Mouse (Mus musculus) fat pad, adult 2 months (tissue): ENCODE results near the gene Phactr1.
A peak's percentile ranks its signal among the peaks of the same experiment; 100 is the strongest.

Source experiments
- DNase-seq: peaks from one replicate; pipeline ENCODE4 v3.0.0-alpha.2; 2011; ENCODE audit warnings: low read depth, low spot score; ENCODE audit errors: extremely low read depth

The Phactr1 gene

DNA sequence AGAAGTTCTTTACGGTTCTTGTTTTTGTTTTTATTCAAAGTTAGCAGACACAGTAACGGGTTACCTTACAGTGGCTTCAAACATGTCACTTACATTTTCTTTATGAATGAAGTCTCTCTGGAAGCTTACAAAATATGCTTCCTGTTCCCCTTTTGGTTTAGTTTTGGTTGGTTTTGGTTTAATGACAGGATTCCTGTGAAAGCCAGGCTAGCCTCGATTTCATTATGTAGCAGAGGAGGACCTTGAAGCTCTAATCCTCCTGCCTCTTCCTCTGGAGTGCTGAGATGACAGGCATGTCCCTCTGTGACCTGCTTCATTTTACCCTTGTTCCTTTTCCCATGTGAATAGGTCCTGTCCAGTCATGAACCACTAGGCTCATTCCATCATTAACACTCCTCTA is 432.3 kb downstream of the Phactr1 start:
- no peak for DNase-seq

DNA sequence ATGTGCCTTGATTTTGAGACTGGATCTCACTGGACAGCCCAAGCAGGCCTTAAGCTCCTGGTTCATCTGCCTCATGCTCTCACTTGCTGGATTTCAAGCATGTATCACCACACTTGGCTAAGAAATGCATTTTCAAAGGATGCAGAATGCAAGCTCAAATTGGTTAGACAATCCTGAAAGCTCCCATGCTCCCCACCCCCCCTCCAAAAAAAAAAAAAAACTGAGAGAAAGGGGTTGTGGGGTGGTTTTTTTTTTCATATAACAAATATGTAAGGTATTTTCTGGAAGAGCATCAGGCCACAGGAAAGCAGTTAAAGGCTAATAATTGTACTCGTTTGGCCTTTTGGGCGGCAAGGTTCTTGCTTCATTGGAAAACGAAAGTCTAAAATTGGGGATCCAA is 432.7 kb downstream of the Phactr1 start:
- DNase-seq, result no peak

DNA sequence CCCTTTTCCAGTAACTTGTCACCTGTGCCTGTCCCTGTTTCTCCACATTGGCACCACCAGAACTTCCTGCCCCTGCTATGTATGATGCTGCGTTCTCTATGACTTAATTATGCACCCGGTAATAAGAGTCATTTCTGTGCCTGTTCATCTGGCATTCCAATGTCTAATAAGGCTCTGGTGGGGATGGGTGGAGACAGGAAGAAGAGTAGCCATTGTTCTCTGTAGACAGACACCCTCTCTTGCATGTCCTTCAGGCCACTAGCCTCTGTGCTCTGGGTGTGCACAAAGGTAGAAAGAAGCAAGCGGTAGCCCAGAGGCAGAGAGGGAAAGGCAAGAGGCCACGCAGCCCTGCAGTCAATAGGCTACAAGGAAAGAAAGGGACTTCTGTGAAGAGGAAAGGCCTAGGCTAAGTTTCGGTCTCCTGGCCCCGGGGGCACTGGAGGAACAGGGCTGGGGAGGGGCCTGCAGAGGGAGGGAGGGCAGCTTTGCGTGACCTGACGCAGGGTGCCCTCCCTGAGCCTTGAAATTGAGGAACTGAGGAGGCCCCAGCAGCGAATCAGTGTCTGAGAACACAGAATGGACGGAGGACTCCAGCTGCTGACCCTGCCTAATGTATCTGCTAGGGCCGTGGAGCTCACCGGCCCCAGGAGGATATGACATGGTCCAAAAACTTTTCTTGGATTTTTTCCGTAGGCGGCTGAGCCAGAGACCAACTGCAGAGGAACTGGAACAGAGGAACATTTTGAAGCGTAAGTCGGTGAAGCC is 442.1 kb downstream of the Phactr1 start:
- DNase-seq, result no peak

DNA sequence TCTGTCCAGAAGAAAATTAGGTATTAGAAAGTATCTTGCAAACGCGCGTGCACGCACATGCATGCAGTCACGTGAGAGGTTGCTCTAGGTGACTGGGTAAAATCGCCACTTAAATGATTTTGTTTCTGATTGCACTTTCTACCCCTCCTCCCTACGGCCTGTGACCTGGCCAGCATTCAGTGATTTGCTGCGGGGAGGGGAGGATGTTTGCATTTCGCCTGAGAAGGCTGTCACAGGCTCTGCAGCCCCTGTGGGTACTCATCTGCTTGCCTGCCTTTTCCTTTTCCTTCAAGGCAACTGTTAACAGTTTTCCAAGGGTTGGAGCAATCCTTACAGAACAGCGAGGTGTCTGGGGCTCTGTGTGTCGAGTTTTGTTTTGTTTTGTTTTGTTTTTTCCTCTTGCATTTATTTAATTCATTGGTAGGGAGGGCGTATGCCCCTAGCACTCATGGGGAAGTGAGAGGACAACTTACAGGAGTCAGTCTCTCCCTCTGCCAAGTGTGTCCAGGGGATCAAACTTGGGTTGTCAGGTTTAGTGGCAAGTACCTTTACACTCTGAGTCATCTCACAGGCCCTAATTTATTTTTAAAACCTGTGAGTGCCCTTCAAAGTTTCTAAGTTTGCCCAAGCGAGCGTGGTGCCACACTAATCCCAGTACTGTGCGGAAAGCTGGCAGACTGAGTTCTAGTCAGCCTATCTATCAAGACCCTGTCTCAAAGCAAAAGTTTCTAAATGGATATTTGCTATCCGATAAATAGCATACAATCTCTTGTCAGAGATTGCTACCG is 443.7 kb downstream of the Phactr1 start:
- no peak for DNase-seq

DNA sequence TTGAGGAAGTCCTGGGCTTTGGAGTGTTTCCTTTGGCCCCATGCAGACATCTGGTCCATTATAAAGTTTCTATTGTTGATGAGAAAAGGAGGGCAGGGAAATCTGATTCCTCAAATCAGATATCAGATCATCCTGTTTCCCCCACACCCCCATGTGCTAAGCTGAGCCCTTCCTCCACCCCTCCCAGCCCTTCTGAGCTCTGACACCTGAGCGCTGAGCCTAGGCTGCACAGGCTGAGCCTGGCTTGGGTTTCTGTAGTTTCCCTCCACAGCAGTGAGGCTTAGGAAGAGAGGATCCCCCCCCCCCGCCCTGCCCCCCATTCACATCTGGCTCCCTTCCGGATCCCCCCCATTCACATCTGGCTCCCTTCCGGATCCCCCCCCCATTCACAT is 444.3 kb downstream of the Phactr1 start:
- DNase-seq, result no peak

DNA sequence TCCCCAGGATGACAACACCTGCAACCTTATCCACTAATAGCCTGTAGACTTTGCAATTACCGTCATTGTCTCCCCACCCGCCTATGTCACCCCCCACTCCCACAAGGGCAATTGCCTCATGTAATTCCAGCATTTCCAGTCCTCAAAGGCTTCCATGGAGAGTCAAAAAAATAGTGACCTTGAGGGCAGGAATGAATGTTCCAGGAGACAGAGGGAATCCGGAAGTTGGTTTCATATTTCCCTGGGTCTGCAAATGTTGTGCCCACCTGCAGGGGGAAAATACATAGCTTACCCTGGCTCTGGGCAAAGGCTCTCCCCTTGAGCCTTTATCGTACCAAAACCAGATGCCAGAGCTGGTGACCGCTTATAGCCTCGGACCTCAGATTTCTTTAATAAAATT is 449.7 kb downstream of the Phactr1 start:
- no peak for DNase-seq

DNA sequence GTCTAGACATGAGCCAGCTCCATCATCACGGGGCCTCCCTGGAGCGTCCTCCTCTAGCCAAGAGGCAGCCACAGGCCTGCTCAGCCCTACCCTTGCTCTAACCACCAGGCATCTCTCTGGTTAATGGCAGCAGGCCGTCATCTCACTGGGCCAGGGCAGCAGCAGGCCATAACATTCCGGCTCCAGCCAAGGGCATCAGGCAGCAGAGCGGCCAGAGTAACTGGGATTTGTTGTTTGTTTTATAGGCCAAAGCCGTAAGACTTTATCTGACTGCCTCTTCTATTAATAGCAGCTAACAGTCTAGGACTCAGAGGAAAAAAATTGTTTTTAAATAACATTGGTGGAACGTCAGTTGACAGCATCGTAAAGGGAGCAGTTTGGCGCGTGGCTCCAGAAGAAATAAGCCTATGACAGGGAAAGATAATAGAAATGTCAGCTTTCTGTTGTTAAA is 451.3 kb downstream of the Phactr1 start:
- DNase-seq, result no peak

DNA sequence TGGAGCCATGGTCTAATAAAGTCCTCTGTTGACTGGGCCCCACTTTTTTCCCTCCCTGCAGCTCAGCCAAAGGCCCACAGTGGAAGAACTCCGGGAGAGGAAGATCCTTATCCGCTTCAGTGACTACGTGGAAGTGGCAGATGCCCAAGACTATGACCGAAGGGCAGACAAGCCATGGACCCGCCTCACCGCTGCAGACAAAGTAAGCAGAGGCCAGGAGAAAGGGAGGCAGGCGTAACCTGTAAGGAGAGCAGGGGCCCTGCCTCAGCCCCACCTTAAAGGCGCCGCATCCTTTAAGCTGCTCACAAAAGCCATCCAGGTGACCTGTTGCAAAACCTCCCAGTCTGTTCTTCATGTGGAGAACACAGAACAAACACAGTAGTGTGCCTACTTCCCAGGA is 452.4 kb downstream of the Phactr1 start:
- DNase-seq, result no peak

DNA sequence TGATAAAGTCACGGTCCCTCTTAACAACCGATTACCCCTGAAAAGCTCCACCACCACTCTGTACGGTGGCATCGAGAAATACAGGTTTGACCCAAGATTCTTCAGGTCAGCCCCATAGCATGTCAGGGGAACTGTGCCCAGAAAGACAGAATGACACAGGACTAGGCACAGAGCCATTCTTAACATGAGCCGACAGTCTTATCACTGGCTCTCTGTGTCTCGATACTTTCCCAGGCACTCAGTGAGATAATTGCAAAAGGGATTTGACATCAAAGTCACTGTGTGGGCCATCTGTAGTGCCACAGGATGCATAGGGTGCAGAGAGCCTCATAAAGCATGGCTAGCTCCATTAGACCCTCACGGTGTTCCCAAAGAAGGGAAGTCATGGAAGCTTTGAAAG is 453.0 kb downstream of the Phactr1 start:
- no peak for DNase-seq

DNA sequence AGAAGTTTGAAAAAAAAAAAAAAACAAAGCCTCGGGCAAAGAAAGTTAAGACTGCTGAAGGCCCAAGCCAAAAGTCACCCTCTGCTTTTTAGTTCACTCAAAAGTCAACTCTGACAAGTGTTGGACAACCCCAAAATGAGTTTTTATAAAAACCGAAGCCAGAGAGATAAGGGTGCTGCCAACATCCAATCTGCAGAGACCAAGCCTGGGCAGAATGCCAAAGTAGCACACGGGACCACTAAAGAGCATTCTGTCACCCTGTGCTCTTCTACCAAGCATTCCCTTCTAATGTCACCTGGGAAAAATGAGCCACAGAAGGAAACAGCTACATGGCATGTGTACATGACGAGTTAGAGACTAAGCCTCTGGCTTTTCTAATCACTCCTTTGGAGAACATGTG is 454.0 kb downstream of the Phactr1 start:
- no peak for DNase-seq

DNA sequence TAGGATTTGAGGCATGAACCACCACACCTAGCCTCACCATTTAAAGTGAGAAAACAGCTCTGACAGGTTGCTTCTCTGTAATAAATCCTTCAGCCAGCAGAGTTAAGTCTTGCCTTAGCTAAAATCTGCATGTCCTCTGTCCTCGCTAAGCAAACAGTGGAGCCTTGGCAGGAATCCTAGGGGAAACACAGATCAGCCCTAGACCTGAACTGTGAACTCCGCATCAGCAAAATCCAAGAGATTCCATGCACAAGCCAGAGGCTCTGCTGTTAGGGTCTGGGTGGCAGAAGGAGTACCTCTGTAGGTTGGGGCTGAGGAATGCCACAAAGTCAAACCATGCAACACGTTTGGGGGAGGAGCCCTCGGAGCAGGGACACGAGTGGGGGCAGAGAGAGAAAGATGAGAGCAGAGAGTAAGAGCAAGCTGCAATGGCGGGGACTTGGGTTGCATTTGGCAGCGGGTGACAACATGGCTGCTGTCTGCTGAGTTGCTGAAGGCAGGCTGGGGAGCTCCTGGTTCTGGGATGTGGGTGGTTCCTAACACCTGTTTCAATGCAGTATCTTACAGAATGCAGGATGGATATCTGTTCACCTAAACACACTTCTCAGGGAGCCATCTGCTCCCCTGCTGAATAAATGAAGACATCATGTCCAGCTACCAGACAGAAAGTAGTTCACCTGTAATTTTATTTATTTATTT is 464.4 kb downstream of the Phactr1 start:
- no peak for DNase-seq

DNA sequence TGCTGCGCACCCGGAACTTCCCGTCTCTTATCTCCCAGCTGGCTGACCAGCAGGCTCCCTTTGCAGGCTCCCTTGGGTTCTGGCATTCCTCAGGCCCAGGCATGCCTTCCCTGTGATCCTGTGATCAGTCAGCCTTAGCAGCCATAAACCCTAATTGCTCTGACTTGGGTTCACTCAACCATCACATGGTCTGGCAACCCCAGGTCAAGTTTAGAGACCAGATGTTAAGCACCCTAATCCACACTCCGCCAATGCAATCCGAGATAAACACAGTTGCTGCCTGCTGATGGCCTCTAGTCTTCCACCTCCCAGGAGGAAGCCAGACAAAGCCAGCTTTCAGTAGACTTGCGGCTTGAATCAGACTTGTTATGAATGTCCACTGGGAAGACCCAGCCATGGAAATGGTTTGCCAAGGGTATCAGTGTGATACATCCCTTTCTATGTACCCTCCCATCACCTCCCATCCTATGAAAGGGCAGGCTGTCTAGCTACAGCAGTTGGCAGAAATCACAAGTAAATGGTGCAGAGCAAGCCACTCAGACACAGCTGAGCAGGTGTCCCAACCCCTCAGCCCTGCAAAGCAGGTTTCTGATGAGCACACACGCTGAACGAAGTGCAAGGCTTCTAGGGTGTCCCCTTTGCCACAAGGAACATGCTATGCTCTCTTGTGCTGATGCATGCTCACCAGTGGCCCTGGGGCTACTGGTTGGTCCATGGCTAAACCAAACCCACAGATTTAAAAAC is 466.3 kb downstream of the Phactr1 start:
- no peak for DNase-seq

DNA sequence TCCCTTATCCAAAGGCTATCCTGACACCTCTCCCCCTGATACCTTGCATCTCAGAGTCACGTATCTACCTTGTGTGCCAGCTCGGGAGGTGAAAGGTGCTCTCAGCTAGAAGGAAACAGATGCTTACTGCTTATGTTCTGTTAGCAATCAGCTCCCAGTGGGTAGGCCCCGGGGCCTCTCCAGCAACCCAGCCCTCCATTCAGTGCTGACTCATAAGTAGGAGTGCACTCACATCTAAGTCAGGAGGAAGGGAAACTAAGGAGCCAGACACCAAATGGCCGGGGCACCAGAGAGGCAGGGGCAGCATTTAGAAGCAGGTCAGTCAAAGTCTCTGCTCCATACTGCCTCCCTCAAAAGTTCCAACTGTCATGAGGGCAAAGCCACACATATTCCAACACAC is 468.3 kb downstream of the Phactr1 start:
- DNase-seq, result no peak

DNA sequence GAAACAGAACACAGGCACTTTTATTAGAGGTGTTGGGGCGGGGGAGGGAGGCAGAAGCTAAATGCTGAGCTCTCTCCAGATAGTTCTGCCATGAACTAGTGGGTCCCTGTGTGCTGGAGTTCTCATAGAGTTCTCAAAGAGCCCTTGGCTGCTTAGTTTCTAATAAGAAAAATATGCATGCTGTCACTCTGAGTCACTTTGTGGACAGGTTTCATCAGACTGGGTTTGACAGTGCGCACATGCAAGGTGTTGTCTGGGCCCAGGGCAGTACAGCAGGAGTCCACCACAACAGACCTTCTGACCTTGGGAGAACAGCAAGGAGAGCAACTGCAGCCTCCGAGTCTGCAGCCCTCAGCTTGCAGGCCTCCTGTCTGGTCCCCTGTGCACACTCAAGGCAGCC is 469.2 kb downstream of the Phactr1 start:
- no peak for DNase-seq

DNA sequence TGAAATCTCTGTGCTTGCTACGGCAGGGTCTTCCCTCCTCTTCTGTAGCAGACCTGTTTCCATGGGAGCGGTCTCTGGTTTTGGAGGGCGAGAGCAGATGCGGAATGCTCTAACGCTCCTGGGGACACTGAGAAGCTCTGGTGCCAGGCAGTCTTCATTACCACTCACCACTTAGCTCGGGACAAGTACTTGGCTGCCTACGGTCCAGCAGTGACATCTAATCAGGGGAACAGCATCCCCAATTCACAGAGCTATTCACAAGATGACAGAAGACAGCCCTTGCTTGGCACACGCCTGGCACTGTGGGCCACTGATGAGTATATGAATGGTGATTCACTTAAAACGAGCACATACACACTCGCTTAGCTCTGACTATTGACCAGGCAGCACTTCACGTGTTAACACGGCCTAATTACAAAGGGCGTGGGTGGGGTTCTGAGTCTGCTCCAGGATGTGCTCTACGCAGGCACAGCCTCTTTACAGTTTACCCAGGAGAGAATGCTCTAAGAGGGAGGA is 471.6 kb downstream of the Phactr1 start:
- no peak for DNase-seq

DNA sequence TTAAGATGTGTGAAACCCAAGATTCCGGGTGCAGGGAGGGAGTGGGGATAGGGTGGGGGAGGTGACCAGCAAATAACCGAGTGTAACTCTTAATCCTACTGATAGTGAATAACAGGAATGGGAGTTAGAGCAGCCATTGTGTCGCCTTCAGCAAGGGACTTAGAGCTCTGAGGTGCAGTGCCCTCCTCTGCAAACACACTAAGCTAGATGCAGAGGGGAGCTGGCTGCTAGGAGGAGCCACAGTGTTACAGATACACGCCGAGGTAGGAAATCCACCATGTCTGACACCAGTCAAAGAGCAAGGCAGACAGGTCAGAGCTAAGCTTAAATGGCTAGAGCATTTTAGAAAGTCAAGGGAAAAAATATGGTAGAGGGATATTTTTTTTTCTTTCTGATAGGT is 476.9 kb downstream of the Phactr1 start:
- no peak for DNase-seq

DNA sequence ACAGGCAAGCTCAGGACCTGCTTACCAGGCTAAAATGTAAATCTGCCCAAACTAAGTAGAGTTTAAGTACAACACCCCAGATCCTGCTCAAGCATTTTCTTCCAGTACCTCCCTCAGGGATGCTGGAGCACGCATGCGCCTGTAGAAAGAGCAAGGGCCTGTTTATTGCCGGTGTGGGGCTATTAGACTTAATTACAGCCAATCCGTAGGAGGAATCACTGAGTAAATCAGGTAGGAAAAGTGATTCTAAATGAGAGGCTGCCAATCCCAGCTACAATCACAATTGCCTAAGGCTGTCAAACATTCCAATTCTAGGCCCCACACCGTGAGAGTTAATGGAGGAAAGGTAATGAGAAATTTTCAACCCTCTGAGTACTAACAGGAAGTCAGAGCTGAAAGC is 477.9 kb downstream of the Phactr1 start:
- no peak for DNase-seq

DNA sequence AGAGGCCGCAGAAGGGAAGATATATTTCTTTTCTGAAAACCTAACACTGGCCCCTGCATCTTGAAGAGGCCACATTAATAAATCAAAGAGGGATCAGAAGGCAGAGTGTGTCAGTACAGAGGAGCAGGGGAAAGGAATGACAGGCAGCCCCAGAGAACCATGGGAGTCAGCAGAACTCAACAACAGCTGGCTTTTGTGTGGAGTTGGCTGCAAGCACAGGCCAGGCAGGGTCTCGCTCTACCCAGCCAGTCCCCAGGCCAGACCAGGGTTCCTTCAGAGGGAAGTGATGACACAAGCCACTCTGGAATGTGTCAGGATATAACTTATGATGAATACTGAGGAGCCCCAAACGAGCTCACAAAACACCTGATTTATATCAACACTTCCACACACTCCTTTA is 479.0 kb downstream of the Phactr1 start:
- DNase-seq, result no peak

DNA sequence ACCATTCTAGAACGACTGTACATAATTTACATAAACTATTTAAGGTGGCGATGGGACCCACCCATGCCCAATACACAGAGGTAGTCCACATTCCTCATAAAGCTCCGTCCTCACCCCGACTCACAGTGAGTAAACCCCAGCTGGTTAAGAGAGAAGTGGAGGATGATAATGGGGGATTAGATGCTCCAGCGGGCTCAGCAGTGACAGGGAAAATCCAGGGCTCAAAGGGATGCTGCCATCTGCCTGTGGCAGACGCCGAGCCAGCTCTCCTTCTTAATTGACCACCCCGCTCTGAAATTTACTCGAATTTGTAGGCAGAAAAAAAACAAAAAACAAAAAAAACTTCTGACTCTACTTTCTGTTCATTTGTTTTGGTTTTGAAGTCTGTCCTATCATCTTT is 487.3 kb downstream of the Phactr1 start:
- DNase-seq, result no peak

DNA sequence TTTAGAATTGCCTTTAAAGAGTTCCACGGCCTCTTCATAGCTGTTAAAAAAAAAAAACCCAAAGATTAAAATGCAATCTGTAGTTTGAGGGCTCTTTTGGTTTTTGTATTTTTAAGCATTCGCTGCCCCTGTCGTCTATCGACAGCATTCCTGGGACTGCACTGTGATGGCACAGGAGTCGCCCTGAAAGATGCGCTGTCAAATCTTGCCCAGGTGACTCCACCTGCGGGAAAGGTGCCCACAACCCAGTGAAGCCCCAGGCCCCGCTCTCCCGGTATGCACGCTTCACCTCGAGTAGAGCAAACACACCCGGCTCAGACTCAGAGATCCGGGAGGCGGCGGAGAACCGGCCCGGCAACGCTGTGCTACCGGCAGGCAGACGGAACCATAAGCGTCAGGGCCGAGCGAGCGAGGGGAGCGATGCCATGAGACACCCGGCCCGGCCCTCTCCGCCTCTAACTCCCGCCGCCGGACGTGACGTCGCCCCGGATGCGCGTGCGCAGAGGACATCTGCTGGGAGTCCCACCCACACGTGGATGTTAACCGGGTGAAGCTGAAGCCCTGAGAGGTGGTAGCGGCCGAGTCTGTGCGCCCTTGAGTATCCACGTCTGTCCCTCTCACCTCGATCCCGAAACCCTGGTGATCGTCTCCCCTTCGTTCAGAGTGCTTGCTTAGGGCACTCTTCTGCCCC is 490.7 kb downstream of the Phactr1 start, which contains the start of gene Tbc1d7:
Gene Tbc1d7, minus strand, starts transcription at position 482 of the 691 bp plus-strand sequence.
- DNase-seq, result peak; percentile 37
